Mouse (Mus musculus) heart, embryonic 14.5 days (tissue): ENCODE results near the gene Btbd35f6. TPM values are rescaled to one million over a fixed set of nuclear protein-coding genes. Genes with fewer than 3 reads are reported as not detected.
"Not testable (repeated sequence)": the region's sequence is repeated elsewhere in the genome, so short reads cannot be mapped to it uniquely, and the experiment has no call there.

Experiments used
- ATAC-seq: fragments of 200-750 bp; cut with Nextera tagmentation; 2 replicates; pipeline ENCODE4 v1.8.0; 2017; ENCODE audit warnings: low read depth, moderate TSS enrichment; ENCODE audit not compliant: insufficient number of reproducible peaks, insufficient read depth, low FRiP score
- H3K27ac ChIP-seq, 2 experiments: fragments of 200-500 bp in 1 of 2; fragments of 300-500 bp in 1 of 2; sonication (generic) in 1 of 2; replicated peaks in 1 of 2; 2 replicates each; pipeline ENCODE4 v1.5.1; 2012 to 2014; ENCODE audit warnings: low read depth in 2 of 2, low read length in 2 of 2, control low read depth in 1 of 2, mild to moderate bottlenecking in 1 of 2, mixed read lengths in 1 of 2; ENCODE audit not compliant: control insufficient read depth in 1 of 2, insufficient read depth in 1 of 2
- H3K27me3 ChIP-seq: fragments of 300-500 bp; sonication (generic); 2 replicates; pipeline ENCODE4 v1.6.1; 2014; ENCODE audit warnings: mild to moderate bottlenecking, low read length, control low read depth; ENCODE audit not compliant: control insufficient read depth, insufficient read depth
- H3K36me3 ChIP-seq: fragments of 300-500 bp; sonication (generic); 2 replicates; pipeline ENCODE4 v1.6.1; 2014; ENCODE audit warnings: mild to moderate bottlenecking, control low read depth, low read length, mixed read lengths; ENCODE audit not compliant: control insufficient read depth, insufficient read depth
- H3K4me1 ChIP-seq, 2 experiments: fragments of 200-500 bp in 1 of 2; fragments of 300-500 bp in 1 of 2; sonication (generic) in 1 of 2; 2 replicates each; pipeline ENCODE4 v1.6.1; 2012 to 2014; ENCODE audit warnings: low read length in 2 of 2, control low read depth in 1 of 2, mixed read lengths in 1 of 2; ENCODE audit not compliant: control insufficient read depth in 2 of 2, insufficient read depth in 2 of 2
- H3K4me2 ChIP-seq: fragments of 300-500 bp; sonication (generic); 2 replicates; pipeline ENCODE4 v1.6.1; 2014; ENCODE audit warnings: mild to moderate bottlenecking, low read length
- H3K4me3 ChIP-seq, 2 experiments: fragments of 200-500 bp in 1 of 2; fragments of 300-500 bp in 1 of 2; sonication (generic) in 1 of 2; 2 replicates each; pipeline ENCODE4 v1.5.1; 2012 to 2014; ENCODE audit warnings: low read length in 2 of 2, mild to moderate bottlenecking in 2 of 2, control low read depth in 1 of 2, low read depth in 1 of 2, moderate library complexity in 1 of 2; ENCODE audit not compliant: control insufficient read depth in 1 of 2, insufficient read depth in 1 of 2
- H3K9ac ChIP-seq: fragments of 300-500 bp; sonication (generic); 2 replicates; pipeline ENCODE4 v1.6.1; 2014; ENCODE audit warnings: mild to moderate bottlenecking, low read length
- H3K9me3 ChIP-seq: fragments of 300-500 bp; sonication (generic); 2 replicates; pipeline ENCODE4 v1.6.1; 2016; ENCODE audit warnings: low read length, control low read depth; ENCODE audit not compliant: control insufficient read depth
- WGBS: fragments of 180-500 bp; shearing (Covaris S2); extraction: QIAGEN DNeasy Blood & Tissue Kit; methylation state at CpG from one replicate; pipeline ENCODE4 v1.1.7; 2014; 5-methylcytosine and 5-hydroxymethylcytosine counted together
- polyA plus RNA-seq: library from polyadenylated mRNA; unstranded; fragments of >200 nt; fragmentation: Nextera tagmentation; extraction: Ambion mirVana; gene quantifications from 2 replicates; pipeline ENCODE4 v1.2.1, GENCODE M21; 2014

The Btbd35f6 gene
- not detected in 2 replicates for polyA plus RNA-seq

- H3K27me3 ChIP-seq, H3K9me3 ChIP-seq, H3K4me1 ChIP-seq, H3K4me2 ChIP-seq, H3K27ac ChIP-seq, H3K36me3 ChIP-seq, H3K4me3 ChIP-seq, H3K9ac ChIP-seq, ATAC-seq: not testable (repeated sequence)
- no CpG with 5 or more reads among the region's 4 CpGs for WGBS
Observed at GRCm38 (mm10) chrX:33956440-33956839, at the start of gene Btbd35f6. TSS of gene Btbd35f6 (minus strand) at chrX:33956540.

DNA sequence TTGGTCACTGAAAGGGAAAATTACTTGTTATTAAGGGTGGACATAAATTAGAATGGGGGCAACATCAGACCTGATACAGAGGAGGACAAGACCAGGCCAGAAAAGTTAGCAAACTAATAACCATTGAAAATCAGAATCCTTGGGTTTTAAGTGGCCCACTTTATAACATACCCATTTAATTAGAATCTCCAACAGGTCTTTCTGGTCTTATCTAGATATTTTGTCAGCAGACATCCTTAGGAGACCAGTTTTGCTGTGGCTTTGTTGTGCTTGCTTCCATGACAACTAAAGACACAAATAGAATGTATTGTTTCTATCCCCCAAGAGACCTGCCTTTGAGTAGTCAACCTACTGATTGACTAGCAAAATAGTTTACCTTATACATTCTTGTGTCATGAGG, 30.4 kb upstream of the Btbd35f6 start, which contains the start of gene Gm21870:
Gene Gm21870 (minus strand): TSS at position 101 of the 400 bp plus-strand sequence.
- H3K36me3 ChIP-seq, H3K27me3 ChIP-seq, H3K4me1 ChIP-seq, H3K4me2 ChIP-seq, H3K9ac ChIP-seq, H3K9me3 ChIP-seq, H3K4me3 ChIP-seq, ATAC-seq, H3K27ac ChIP-seq: not testable (repeated sequence)

DNA sequence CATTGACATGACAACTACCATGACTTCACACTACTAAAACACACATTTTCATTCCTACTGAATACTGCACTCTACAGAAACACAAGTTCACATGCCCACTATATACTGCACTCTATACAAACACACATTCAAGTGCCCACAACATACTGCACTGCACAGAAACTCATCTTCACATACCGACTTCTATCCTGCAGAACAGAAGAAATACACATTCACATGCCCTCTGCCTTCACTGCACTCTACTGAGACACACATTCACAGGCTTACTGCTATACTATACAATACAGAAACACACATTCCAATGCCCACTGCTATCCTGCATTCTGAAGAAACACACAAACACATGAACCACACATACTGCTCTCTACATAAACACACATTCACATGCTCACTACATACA, 26.1 kb downstream of the Btbd35f6 start:
- no CpG with 5 or more reads among the region's 1 CpGs for WGBS
- H3K4me3 ChIP-seq, H3K9ac ChIP-seq, H3K4me1 ChIP-seq, H3K4me2 ChIP-seq, H3K27me3 ChIP-seq, H3K27ac ChIP-seq, H3K36me3 ChIP-seq, ATAC-seq: not testable (repeated sequence)
- H3K9me3 ChIP-seq: peaks cover 17% of the 10 kb centered on the region

GRCm38 (mm10) chrX:33928225-33928624, 28.1 kb downstream of the Btbd35f6 start:
- not testable (repeated sequence) for H3K9ac ChIP-seq

DNA sequence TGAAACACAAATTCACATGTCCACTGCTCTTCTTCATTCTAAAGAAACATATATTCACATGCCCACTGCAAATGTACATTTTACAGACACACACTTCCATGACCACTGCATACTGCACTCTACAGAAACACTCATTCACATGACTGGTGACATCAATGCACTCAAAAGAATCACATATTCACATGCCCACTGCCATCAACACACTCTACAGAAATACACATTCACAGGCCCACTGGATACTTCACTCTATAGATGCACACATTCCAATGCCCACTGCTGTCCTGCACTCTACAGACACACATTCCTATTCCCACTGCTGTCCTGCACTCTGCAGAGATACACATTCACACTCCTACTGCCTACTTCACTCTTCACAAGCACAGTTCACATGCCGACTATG, 30.0 kb downstream of the Btbd35f6 start:
- not testable (repeated sequence) for H3K36me3 ChIP-seq, H3K4me3 ChIP-seq, H3K27me3 ChIP-seq, ATAC-seq, H3K4me2 ChIP-seq, H3K27ac ChIP-seq, H3K9ac ChIP-seq, H3K4me1 ChIP-seq
- peaks cover 23% of the 10 kb centered on the region for H3K9me3 ChIP-seq
- no CpG with 5 or more reads among the region's 1 CpGs for WGBS

More at GRCm38 (mm10) chrX:33928225-33928624, 28.1 kb downstream of the Btbd35f6 start:
- H3K27ac ChIP-seq, ATAC-seq, H3K4me1 ChIP-seq, H3K4me3 ChIP-seq, H3K36me3 ChIP-seq, H3K4me2 ChIP-seq, H3K27me3 ChIP-seq: not testable (repeated sequence)
- WGBS: 65% methylated on average over 4 of the region's 4 CpGs
- H3K9me3 ChIP-seq: peaks cover 17% of the 10 kb centered on the region

GRCm38 (mm10) chrX:33925420-33925819, 30.9 kb downstream of the Btbd35f6 start:
- not testable (repeated sequence) for H3K4me2 ChIP-seq, ATAC-seq, H3K36me3 ChIP-seq, H3K4me3 ChIP-seq, H3K4me1 ChIP-seq, H3K27me3 ChIP-seq, H3K9ac ChIP-seq, H3K27ac ChIP-seq
- H3K9me3 ChIP-seq: peaks cover 23% of the 10 kb centered on the region
- WGBS: 64% methylated on average over 2 of the region's 2 CpGs

Other genes with a start within 250 kb of the Btbd35f6 start
- gene Gm21870, start 30.3 kb upstream of the Btbd35f6 start, polyA plus RNA-seq: not detected in 2 replicates
- not detected in 2 replicates for gene Btbd35f9, start 205.0 kb upstream of the Btbd35f6 start, polyA plus RNA-seq